Mouse (Mus musculus): ENCODE results near the gene Erc2. TPM values are rescaled to one million over a fixed set of nuclear protein-coding genes. Genes with fewer than 3 reads are reported as not detected.

The Erc2 gene
- polyA plus RNA-seq, 1 experiment from 2014 or later: 8.1 TPM

GRCm38 (mm10) chr14:28308661-28309060, 686.4 kb downstream of the Erc2 start:
- no peak for ATAC-seq (ENCODE audit: insufficient number of reproducible peaks, insufficient read depth, low FRiP score, low TSS enrichment, low read depth)
- Histone ChIP-seq H3K4me1 (replicated peaks) (0 out of 2 replicates have a peak, but pooled peaks cover 4% of the 10 kb centered on the region), H3K27me3 (no peaks in the 10 kb centered on the region; the same call in 1 of the 2 replicates), H3K36me3 (no peaks in the 10 kb centered on the region), H3K4me3 (replicated peaks) (no peak overlapping the region), H3K9ac (replicated peaks) (no peak overlapping the region), H3K4me2 (no peak overlapping the region), H3K9me3 (no peaks in the 10 kb centered on the region), H3K27ac (no peak overlapping the region)
- 92% methylated on average over 1 of the region's 1 CpGs for WGBS

DNA sequence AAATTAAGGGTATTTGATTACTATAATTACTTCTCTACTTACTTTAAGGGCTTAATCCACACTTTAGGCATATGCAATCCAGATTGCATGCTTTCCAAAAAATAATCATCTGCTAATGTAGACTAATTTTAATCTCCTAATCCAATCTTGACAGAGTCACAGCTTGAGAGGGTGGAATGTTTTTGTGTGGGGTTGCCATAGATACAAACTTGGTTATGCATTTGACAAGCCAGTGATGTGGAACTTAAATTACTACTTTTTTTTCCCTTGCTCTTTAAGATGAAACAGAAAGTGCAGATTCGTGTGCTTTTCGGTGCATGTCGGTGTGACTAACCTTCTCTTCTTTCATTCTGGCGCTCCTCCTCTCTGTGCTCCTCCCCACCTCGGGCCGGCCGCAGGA, 694.6 kb downstream of the Erc2 start:
- Histone ChIP-seq H3K27ac (no peak overlapping the region), H3K4me3 (replicated peaks) (no peak overlapping the region), H3K4me1 (replicated peaks) (no peaks in the 10 kb centered on the region), H3K27me3 (no peaks in the 10 kb centered on the region; the same call in 1 of the 2 replicates), H3K9me3 (no peaks in the 10 kb centered on the region), H3K9ac (replicated peaks) (no peak overlapping the region), H3K4me2 (no peak overlapping the region), H3K36me3 (no peaks in the 10 kb centered on the region)
- no peak for ATAC-seq (ENCODE audit: insufficient number of reproducible peaks, insufficient read depth, low FRiP score, low TSS enrichment, low read depth)
- 86% methylated on average over 7 of the region's 7 CpGs for WGBS

DNA sequence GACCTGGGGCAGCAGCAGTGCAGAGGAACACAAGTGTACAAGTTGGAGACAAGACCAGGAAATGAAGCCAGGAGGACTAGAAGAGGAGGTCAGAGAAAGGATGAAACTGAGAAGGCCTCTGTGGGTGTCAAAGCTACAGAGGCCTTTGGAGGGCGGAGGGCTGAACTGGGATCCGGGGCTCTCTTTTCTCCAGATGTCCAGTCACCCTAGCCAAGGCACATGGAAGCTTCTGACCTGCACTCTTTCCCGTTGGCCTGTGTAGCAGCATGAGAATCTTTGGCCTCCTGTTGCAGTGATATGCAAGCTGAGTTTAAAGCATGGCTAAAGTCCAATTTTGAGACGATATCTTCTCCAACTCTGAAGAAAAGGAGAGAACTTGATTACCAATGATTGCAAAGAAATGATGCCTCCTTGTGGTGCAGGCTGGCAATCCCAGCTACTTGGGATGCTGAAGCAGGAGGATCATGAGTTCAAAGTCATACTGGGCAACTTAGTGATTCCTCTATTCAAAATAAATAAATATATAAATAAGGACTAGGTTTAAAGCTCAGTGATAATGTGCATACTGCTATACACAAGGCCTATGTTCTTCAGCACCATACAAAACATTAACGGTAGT, 699.8 kb downstream of the Erc2 start:
- no peaks in the 10 kb centered on the region for H3K27me3 ChIP-seq
- no peak overlapping the region for H3K27ac ChIP-seq
- H3K9me3 ChIP-seq: no peaks in the 10 kb centered on the region
- no peak for ATAC-seq (ENCODE audit: insufficient number of reproducible peaks, insufficient read depth, low FRiP score, low TSS enrichment, low read depth)
- no peaks in the 10 kb centered on the region for H3K36me3 ChIP-seq
- no peak overlapping the region for H3K4me3 ChIP-seq (replicated peaks)
- no peak overlapping the region for H3K4me2 ChIP-seq
- peaks cover 11% of the 10 kb centered on the region for H3K4me1 ChIP-seq (replicated peaks)
- no peak overlapping the region for H3K9ac ChIP-seq (replicated peaks)
- WGBS: 89% methylated on average over 5 of the region's 5 CpGs

GRCm38 (mm10) chr14:28323243-28323642, 701.0 kb downstream of the Erc2 start:
- no peaks in the 10 kb centered on the region for H3K9me3 ChIP-seq
- 83% methylated on average over 2 of the region's 2 CpGs for WGBS
- H3K36me3 ChIP-seq: no peaks in the 10 kb centered on the region
- H3K9ac ChIP-seq (replicated peaks): no peak overlapping the region
- no peak overlapping the region for H3K4me3 ChIP-seq (replicated peaks)
- H3K4me1 ChIP-seq (replicated peaks): peaks cover 11% of the 10 kb centered on the region
- no peak for ATAC-seq (ENCODE audit: insufficient number of reproducible peaks, insufficient read depth, low FRiP score, low TSS enrichment, low read depth)
- no peaks in the 10 kb centered on the region for H3K27me3 ChIP-seq
- no peak overlapping the region for H3K27ac ChIP-seq
- H3K4me2 ChIP-seq: no peak overlapping the region

- Histone ChIP-seq H3K36me3 (no peaks in the 10 kb centered on the region), H3K4me2 (no peak overlapping the region), H3K9ac (replicated peaks) (no peak overlapping the region), H3K27ac (no peak overlapping the region), H3K9me3 (no peaks in the 10 kb centered on the region), H3K4me1 (replicated peaks) (peaks cover 11% of the 10 kb centered on the region), H3K27me3 (no peaks in the 10 kb centered on the region), H3K4me3 (replicated peaks) (no peak overlapping the region)
- no peak for ATAC-seq (ENCODE audit: insufficient number of reproducible peaks, insufficient read depth, low FRiP score, low TSS enrichment, low read depth)
- WGBS: 56% methylated on average over 2 of the region's 2 CpGs
Measured at GRCm38 (mm10) chr14:28323727-28324126, 701.5 kb downstream of the Erc2 start.

- no peak for ATAC-seq (ENCODE audit: insufficient number of reproducible peaks, insufficient read depth, low FRiP score, low TSS enrichment, low read depth)
- H3K9me3 ChIP-seq: no peaks in the 10 kb centered on the region
- 72% methylated on average over 7 of the region's 7 CpGs for WGBS
- no peak overlapping the region for H3K4me3 ChIP-seq (replicated peaks)
- H3K36me3 ChIP-seq: no peaks in the 10 kb centered on the region
- 0 out of 2 replicates have a peak overlapping the region, but pooled peaks have one; percentile 17 for H3K27ac ChIP-seq
- H3K9ac ChIP-seq (replicated peaks): no peak overlapping the region
- H3K27me3 ChIP-seq: no peaks in the 10 kb centered on the region
- no peak overlapping the region for H3K4me2 ChIP-seq
- H3K4me1 ChIP-seq (replicated peaks): peaks cover 22% of the 10 kb centered on the region
Measured at GRCm38 (mm10) chr14:28326456-28326855, 704.2 kb downstream of the Erc2 start.

GRCm38 (mm10) chr14:28328512-28328911, 706.3 kb downstream of the Erc2 start:
- Histone ChIP-seq H3K9ac (replicated peaks) (no peak overlapping the region), H3K36me3 (no peaks in the 10 kb centered on the region), H3K4me2 (no peak overlapping the region), H3K4me3 (replicated peaks) (no peak overlapping the region), H3K9me3 (no peaks in the 10 kb centered on the region), H3K27me3 (no peaks in the 10 kb centered on the region), H3K27ac (no peak overlapping the region), H3K4me1 (replicated peaks) (peaks cover 37% of the 10 kb centered on the region)
- 68% methylated on average over 8 of the region's 8 CpGs for WGBS
- no peak for ATAC-seq (ENCODE audit: insufficient number of reproducible peaks, insufficient read depth, low FRiP score, low TSS enrichment, low read depth)

GRCm38 (mm10) chr14:28331108-28331507, 708.9 kb downstream of the Erc2 start:
- H3K36me3 ChIP-seq: no peaks in the 10 kb centered on the region
- WGBS: 75% methylated on average over 5 of the region's 5 CpGs
- H3K9me3 ChIP-seq: no peaks in the 10 kb centered on the region
- no peak overlapping the region for H3K9ac ChIP-seq (replicated peaks)
- peaks cover 42% of the 10 kb centered on the region for H3K4me1 ChIP-seq (replicated peaks)
- no peaks in the 10 kb centered on the region for H3K27me3 ChIP-seq
- ATAC-seq (ENCODE audit: insufficient number of reproducible peaks, insufficient read depth, low FRiP score, low TSS enrichment, low read depth): no peak
- H3K4me3 ChIP-seq (replicated peaks): no peak overlapping the region
- no peak overlapping the region for H3K27ac ChIP-seq
- no peak overlapping the region for H3K4me2 ChIP-seq

- WGBS: 11% methylated on average over 3 of the region's 3 CpGs
- no peak for ATAC-seq (ENCODE audit: insufficient number of reproducible peaks, insufficient read depth, low FRiP score, low TSS enrichment, low read depth)
- Histone ChIP-seq H3K27ac (peak overlapping the region; percentile 54; the same call in 1 of the 2 replicates), H3K27me3 (no peaks in the 10 kb centered on the region), H3K36me3 (no peaks in the 10 kb centered on the region), H3K9me3 (no peaks in the 10 kb centered on the region), H3K4me2 (no peak overlapping the region), H3K9ac (replicated peaks) (no peak overlapping the region), H3K4me3 (replicated peaks) (no peak overlapping the region), H3K4me1 (replicated peaks) (peaks cover 37% of the 10 kb centered on the region)
Measured at GRCm38 (mm10) chr14:28332351-28332953, 710.2 kb downstream of the Erc2 start.

DNA sequence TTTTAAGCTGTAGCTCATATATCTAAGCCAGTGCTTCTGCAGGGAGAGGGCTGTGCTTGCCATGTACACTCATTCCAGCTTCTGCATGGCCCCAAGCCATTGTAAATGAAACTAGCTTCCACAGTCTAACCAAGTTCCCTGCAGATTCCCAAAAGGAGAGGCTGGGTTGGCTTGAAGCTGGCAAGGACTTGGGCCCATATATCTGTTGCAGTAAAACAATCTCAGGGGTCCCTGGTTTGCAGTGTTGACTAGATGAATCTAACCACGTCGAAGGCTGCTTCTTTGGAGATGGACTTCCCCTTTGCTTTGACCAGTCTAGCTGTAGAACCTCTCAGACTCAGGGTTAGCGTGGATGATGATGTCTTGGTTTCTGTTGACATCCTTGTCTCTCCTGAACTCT, 716.9 kb downstream of the Erc2 start:
- no peak overlapping the region for H3K27ac ChIP-seq
- H3K4me3 ChIP-seq (replicated peaks): no peak overlapping the region
- no peaks in the 10 kb centered on the region for H3K36me3 ChIP-seq
- H3K9ac ChIP-seq (replicated peaks): no peak overlapping the region
- no peak for ATAC-seq (ENCODE audit: insufficient number of reproducible peaks, insufficient read depth, low FRiP score, low TSS enrichment, low read depth)
- H3K27me3 ChIP-seq: no peaks in the 10 kb centered on the region
- 96% methylated on average over 3 of the region's 3 CpGs for WGBS
- peaks cover 4% of the 10 kb centered on the region for H3K4me1 ChIP-seq (replicated peaks)
- H3K9me3 ChIP-seq: no peaks in the 10 kb centered on the region
- H3K4me2 ChIP-seq: no peak overlapping the region

GRCm38 (mm10) chr14:28349129-28349528, 726.9 kb downstream of the Erc2 start:
- Histone ChIP-seq H3K27me3 (no peaks in the 10 kb centered on the region), H3K36me3 (no peaks in the 10 kb centered on the region), H3K27ac (peak overlapping the region; percentile 51; the same call in 1 of the 2 replicates), H3K4me1 (replicated peaks) (peaks cover 41% of the 10 kb centered on the region), H3K4me2 (no peak overlapping the region), H3K4me3 (replicated peaks) (no peak overlapping the region), H3K9me3 (no peaks in the 10 kb centered on the region), H3K9ac (replicated peaks) (no peak overlapping the region)
- 76% methylated on average over 1 of the region's 1 CpGs for WGBS
- peak; percentile 75 for ATAC-seq (ENCODE audit: insufficient number of reproducible peaks, insufficient read depth, low FRiP score, low TSS enrichment, low read depth)

- ATAC-seq (ENCODE audit: insufficient number of reproducible peaks, insufficient read depth, low FRiP score, low TSS enrichment, low read depth): no peak
- H3K27me3 ChIP-seq: no peaks in the 10 kb centered on the region
- H3K4me3 ChIP-seq (replicated peaks): no peak overlapping the region
- peaks cover 30% of the 10 kb centered on the region for H3K4me1 ChIP-seq (replicated peaks)
- H3K27ac ChIP-seq: no peak overlapping the region
- no peak overlapping the region for H3K4me2 ChIP-seq
- H3K9ac ChIP-seq (replicated peaks): no peak overlapping the region
- no peaks in the 10 kb centered on the region for H3K9me3 ChIP-seq
- no peaks in the 10 kb centered on the region for H3K36me3 ChIP-seq
Measured at GRCm38 (mm10) chr14:28356031-28356430, 733.8 kb downstream of the Erc2 start.
